Comparison of ENCODE assay signal across 10 mouse cellular contexts in genomic region chr5:36526274-36526673, GRCm38 (mm10). TPM values are rescaled to one million over a fixed set of nuclear protein-coding genes. Genes with fewer than 3 reads are reported as not detected.
DNase-seq lines count a peak whose midpoint lies in the region; ATAC-seq and TF ChIP-seq lines count a peak whose summit lies in the region.
"Had no signal": no experiment of that assay in that cellular context is flagged by ENCODE, and none has a peak within 500 bp of the region (broad histone marks: within the 10 kb centered on the region; RNA-seq: fewer than 3 reads in every experiment).

No protein-coding gene starts in this region.

- no peak for ATAC-seq in CD4-positive, CD25-positive, alpha-beta regulatory T cell, adult 4 months
- ATAC-seq in kidney, postnatal 0 days (replicated peaks; ENCODE audit: low FRiP score, low read depth), result no peak
- no peak for ATAC-seq in forebrain, embryonic 15.5 days (replicated peaks)

- WGBS in kidney, postnatal 0 days, result 69% methylated on average over 5 of the region's 5 CpGs
- 78% methylated on average over 5 of the region's 5 CpGs for WGBS in forebrain, embryonic 15.5 days

- H3K9ac ChIP-seq in kidney, postnatal 0 days (ENCODE audit: low read depth, low read length), result no peak overlapping the region
- no peak overlapping the region for H3K9ac ChIP-seq in forebrain, embryonic 15.5 days (replicated peaks)
- H3K9ac ChIP-seq: liver, embryonic 13.5 days had no signal

- TF ChIP-seq CTCF in kidney, postnatal 0 days (IDR thresholded peaks at IDR 0.05; ENCODE audit: low read depth), result peak; percentile 70
- peak; percentile 51; the same call in 1 of the 2 replicates for TF ChIP-seq CTCF in testis, adult 2 months (IDR thresholded peaks at IDR 0.05; ENCODE audit: control insufficient read depth, insufficient read depth, insufficient replicate concordance, low read depth, low read length)

- no peak overlapping the region for H3K4me2 ChIP-seq in kidney, postnatal 0 days (ENCODE audit: low read length)
- H3K4me2 ChIP-seq in forebrain, embryonic 15.5 days (replicated peaks), result no peak overlapping the region
- H3K4me2 ChIP-seq: liver, embryonic 13.5 days had no signal

- peaks cover 25% of the 10 kb centered on the region for H3K4me1 ChIP-seq in kidney, postnatal 0 days (replicated peaks; ENCODE audit: insufficient read depth, low read length)
- peaks cover 10% of the 10 kb centered on the region for H3K4me1 ChIP-seq in testis, adult 2 months (ENCODE audit: control insufficient read depth, insufficient read depth, low read length)
- peaks cover 40% of the 10 kb centered on the region for H3K4me1 ChIP-seq in forebrain, embryonic 15.5 days

- peak; percentile 27 for DNase-seq in CD4-positive, CD25-positive, alpha-beta regulatory T cell, adult 2 months (ENCODE audit: low read depth, low spot score)
- DNase-seq in kidney, postnatal 0 days (ENCODE audit: low spot score), result peak; percentile 59
- DNase-seq in kidney, adult 18-20 months, result no peak
- no peak for DNase-seq in testis, postnatal 14 days (ENCODE audit: low spot score)
- DNase-seq in frontal cortex, postnatal 10 days (ENCODE audit: low spot score in 2 of 2), result no peak
- DNase-seq: liver, embryonic 13.5 days; right cerebral cortex, postnatal 25 days had no signal

- no peaks in the 10 kb centered on the region for H3K9me3 ChIP-seq in kidney, postnatal 0 days (replicated peaks; ENCODE audit: low read length)
- H3K9me3 ChIP-seq in forebrain, embryonic 15.5 days, result no peaks in the 10 kb centered on the region
- H3K9me3 ChIP-seq: liver, embryonic 13.5 days had no signal

- H3K4me3 ChIP-seq in kidney, postnatal 0 days (replicated peaks; ENCODE audit: low read depth, low read length), result no peak overlapping the region
- no peak overlapping the region for H3K4me3 ChIP-seq in testis, adult 2 months (ENCODE audit: control insufficient read depth, low read depth, low read length)
- no peak overlapping the region for H3K4me3 ChIP-seq in forebrain, embryonic 15.5 days
- H3K4me3 ChIP-seq: liver, embryonic 13.5 days had no signal

- H3K27me3 ChIP-seq in kidney, postnatal 0 days (ENCODE audit: insufficient read depth, low read length), result no peaks in the 10 kb centered on the region
- H3K27me3 ChIP-seq in testis, adult 2 months (ENCODE audit: control insufficient read depth, insufficient read depth, low read length), result no peaks in the 10 kb centered on the region
- H3K27me3 ChIP-seq in forebrain, embryonic 15.5 days, result no peaks in the 10 kb centered on the region
- H3K27me3 ChIP-seq: liver, embryonic 13.5 days had no signal

- H3K36me3 ChIP-seq in kidney, postnatal 0 days (ENCODE audit: insufficient read depth, low read length), result 0 out of 2 replicates have a peak, but pooled peaks cover 4% of the 10 kb centered on the region
- no peaks in the 10 kb centered on the region for H3K36me3 ChIP-seq in testis, adult 2 months (ENCODE audit: control insufficient read depth, insufficient read depth, low read length)
- peaks cover 30% of the 10 kb centered on the region for H3K36me3 ChIP-seq in forebrain, embryonic 15.5 days

- TF ChIP-seq POLR2A in testis, adult 2 months (IDR thresholded peaks at IDR 0.05; ENCODE audit: control insufficient read depth, low read depth, low read length), result no peak

- no peak overlapping the region for H3K27ac ChIP-seq in kidney, postnatal 0 days
- no peak overlapping the region for H3K27ac ChIP-seq in testis, adult 2 months (ENCODE audit: control insufficient read depth, insufficient read depth, low read depth, low read length)
- no peak overlapping the region for H3K27ac ChIP-seq in forebrain, embryonic 15.5 days (replicated peaks)
- H3K27ac ChIP-seq: liver, embryonic 13.5 days had no signal

RNA-seq across cellular contexts. Expression of gene Ccdc96, which starts 41.9 kb away (rescaled TPM):
- not detected for polyA plus RNA-seq in CD4-positive, CD25-positive, alpha-beta regulatory T cell, adult 4 months (2017; shearing (Covaris generic))
- 0.68 and 0.74 TPM in 2 replicates for polyA plus RNA-seq in kidney, postnatal 0 days (2015; fragmentation: Nextera tagmentation; extraction: Ambion mirVana)
- polyA plus RNA-seq in testis, adult 2 months (2012; rRNA removed), result 61.8 and 64.3 TPM in 2 replicates
- 3.0 and 3.2 TPM in 2 replicates for polyA plus RNA-seq in forebrain, embryonic 15.5 days (2015; fragmentation: Nextera tagmentation; extraction: Ambion mirVana)

RNA-seq across cellular contexts. Expression of gene Tada2b, which starts 42.2 kb away (rescaled TPM):
- 1 to 10 TPM; 3.0 to 3.9 TPM for polyA plus RNA-seq in CD4-positive, CD25-positive, alpha-beta regulatory T cell, adult 4 months (2017; shearing (Covaris generic))
- 2.4 and 2.6 TPM in 2 replicates for polyA plus RNA-seq in kidney, postnatal 0 days (2015; fragmentation: Nextera tagmentation; extraction: Ambion mirVana)
- polyA plus RNA-seq in testis, adult 2 months (2012; rRNA removed), result 34.5 and 36.5 TPM in 2 replicates
- polyA plus RNA-seq in forebrain, embryonic 15.5 days (2015; fragmentation: Nextera tagmentation; extraction: Ambion mirVana), result 2.8 and 2.9 TPM in 2 replicates

Comparison
In these comparisons a context has a peak if more than half of its experiments do, and no peak if none do; other contexts are left out.
1. DNase-seq: peak in CD4-positive, CD25-positive, alpha-beta regulatory T cell, adult 2 months (single experiment) and kidney, postnatal 0 days (single experiment); none in kidney, adult 18-20 months (single experiment), testis, postnatal 14 days (single experiment) and frontal cortex, postnatal 10 days (0 of 2).
2. RNA of gene Ccdc96, which starts 41.9 kb away (polyA plus RNA-seq): 61.8 to 64.3 TPM in testis, adult 2 months; 3.0 to 3.2 TPM in forebrain, embryonic 15.5 days, 0.68 to 0.74 TPM in kidney, postnatal 0 days and not detected in CD4-positive, CD25-positive, alpha-beta regulatory T cell, adult 4 months; every median in the first group is over 10 times any median in the second.